Mouse (Mus musculus): ENCODE results near the gene Anxa6. TPM values are rescaled to one million over a fixed set of nuclear protein-coding genes. Genes with fewer than 3 reads are reported as not detected.

The Anxa6 gene
- polyA plus RNA-seq, 1 experiment from 2014 or later = 39.9 TPM

DNA sequence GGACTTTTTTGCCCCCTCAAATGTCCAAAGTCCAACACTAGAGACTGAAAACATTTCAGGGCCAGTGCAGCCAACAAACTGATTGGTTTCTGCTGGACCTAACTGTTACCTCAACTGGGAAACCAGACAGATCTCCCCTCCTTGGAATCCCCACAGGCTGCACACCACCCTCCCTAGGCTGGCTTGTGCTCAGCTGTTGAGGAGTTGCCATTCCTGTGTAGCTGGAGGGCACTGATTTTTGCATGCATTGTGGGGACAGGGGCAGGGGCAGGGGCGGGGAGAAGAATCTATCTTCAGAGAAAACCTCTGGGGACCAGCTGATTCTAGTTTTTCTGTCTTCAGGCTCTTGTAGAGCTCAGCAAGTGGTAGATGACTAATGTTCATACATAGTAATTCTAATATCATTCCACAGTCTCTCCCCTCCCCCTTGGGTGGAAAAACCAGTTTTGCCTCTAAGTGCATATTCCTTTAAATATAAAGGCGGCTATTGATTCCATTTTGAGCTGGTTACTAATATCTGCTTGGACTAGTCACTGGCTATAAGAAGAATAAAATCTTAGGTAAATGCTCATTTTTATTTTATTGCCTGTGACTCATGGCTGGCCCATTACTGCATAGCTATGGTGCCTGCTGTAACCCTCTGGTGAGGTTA is 5.9 kb downstream of the Anxa6 start:
- H3K27ac ChIP-seq (replicated peaks) = no peak overlapping the region
- H3K36me3 ChIP-seq = no peaks in the 10 kb centered on the region
- H3K4me2 ChIP-seq (replicated peaks) = no peak overlapping the region
- H3K27me3 ChIP-seq = no peaks in the 10 kb centered on the region
- no peak overlapping the region for H3K4me3 ChIP-seq
- WGBS = 80% methylated on average over 2 of the region's 2 CpGs
- H3K9me3 ChIP-seq = no peaks in the 10 kb centered on the region
- no peak for ATAC-seq (replicated peaks)
- peaks cover 47% of the 10 kb centered on the region for H3K4me1 ChIP-seq
- H3K9ac ChIP-seq (replicated peaks) = no peak overlapping the region

DNA sequence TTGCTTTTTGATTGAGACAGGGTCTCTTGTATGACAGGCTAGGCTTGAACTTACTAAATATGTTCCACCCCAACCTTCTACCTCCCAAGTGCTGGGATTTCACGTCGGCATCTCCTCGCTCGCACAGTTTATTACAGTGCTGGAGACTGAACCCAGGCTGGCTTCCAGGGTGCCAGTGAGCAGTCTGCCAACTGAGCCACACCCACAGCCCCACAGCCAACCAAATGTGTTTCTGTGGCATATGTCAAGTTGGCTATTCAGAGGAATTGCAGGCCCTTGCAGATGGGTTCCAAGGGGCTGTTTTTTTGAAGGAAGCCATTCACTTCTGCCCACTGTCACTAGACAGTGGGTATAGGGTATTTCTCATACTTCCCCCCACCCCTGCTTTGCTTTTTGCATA is 7.3 kb downstream of the Anxa6 start:
- Histone ChIP-seq H3K4me3 (no peak overlapping the region), H3K27me3 (no peaks in the 10 kb centered on the region), H3K27ac (replicated peaks) (no peak overlapping the region), H3K4me2 (replicated peaks) (no peak overlapping the region), H3K36me3 (no peaks in the 10 kb centered on the region), H3K9me3 (no peaks in the 10 kb centered on the region), H3K9ac (replicated peaks) (no peak overlapping the region), H3K4me1 (peaks cover 41% of the 10 kb centered on the region)
- WGBS = 54% methylated on average over 4 of the region's 4 CpGs
- ATAC-seq (replicated peaks) = 0 out of 2 replicates have a peak, but pooled peaks have one; percentile 31

DNA sequence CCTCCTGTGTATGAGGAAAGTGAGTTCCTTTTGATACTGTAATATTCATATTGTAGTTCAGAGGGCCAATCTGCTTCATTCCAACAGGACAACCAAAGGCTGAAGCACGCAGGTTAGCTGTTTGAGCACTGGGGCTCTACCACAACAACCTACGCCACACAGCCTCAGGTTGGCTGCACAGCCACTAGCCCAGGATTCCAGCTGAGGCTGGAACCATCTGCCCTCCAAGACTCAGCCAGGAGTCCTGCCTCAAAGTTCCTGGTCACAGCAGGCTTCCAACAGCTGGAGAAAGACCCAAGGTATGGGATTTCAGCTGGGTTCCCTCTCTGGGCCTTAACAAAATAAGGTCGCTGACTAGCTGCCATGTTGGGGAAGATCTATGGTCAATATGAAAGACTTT is 9.7 kb downstream of the Anxa6 start:
- H3K4me3 ChIP-seq = no peak overlapping the region
- ATAC-seq (replicated peaks) = peak; percentile 39; the same call in 1 of the 2 replicates
- peak overlapping the region; percentile 87 for H3K27ac ChIP-seq (replicated peaks)
- no peaks in the 10 kb centered on the region for H3K36me3 ChIP-seq
- no peaks in the 10 kb centered on the region for H3K9me3 ChIP-seq
- peak overlapping the region; percentile 19; the same call in 1 of the 2 replicates for H3K4me2 ChIP-seq (replicated peaks)
- no peak overlapping the region for H3K9ac ChIP-seq (replicated peaks)
- H3K4me1 ChIP-seq = peaks cover 41% of the 10 kb centered on the region
- 71% methylated on average over 3 of the region's 3 CpGs for WGBS
- H3K27me3 ChIP-seq = no peaks in the 10 kb centered on the region

DNA sequence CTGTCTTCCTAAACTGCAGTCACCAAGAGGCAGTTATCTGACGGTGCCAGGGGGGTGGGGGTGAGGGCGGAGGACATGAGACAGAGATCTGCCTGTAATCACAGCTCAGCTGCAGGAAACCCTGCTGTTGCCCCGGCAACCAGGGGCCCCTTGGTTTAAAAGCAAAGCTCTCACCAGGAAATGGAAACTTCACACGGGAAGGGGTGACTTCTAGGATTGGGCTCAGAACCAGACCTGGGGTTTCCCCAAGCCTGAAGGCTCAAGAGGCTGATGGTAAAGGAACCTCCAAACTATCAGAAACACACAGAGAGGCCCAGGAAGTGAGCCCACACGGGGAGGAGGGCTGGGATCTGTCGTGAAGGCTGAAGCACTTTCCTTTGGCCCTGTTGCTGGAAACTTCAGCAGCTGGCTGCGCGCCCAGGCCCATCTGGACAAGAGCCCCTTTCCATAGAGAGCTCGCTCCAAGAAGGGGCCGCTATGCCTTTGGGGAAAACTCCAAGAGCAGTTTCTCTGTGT is 10.1 kb downstream of the Anxa6 start:
- H3K27ac ChIP-seq (replicated peaks) = peak overlapping the region; percentile 87
- H3K4me1 ChIP-seq = peaks cover 41% of the 10 kb centered on the region
- H3K4me2 ChIP-seq (replicated peaks) = peak overlapping the region; percentile 19; the same call in 1 of the 2 replicates
- no peak overlapping the region for H3K4me3 ChIP-seq
- no peaks in the 10 kb centered on the region for H3K9me3 ChIP-seq
- 1% methylated on average over 10 of the region's 10 CpGs for WGBS
- no peaks in the 10 kb centered on the region for H3K27me3 ChIP-seq
- H3K9ac ChIP-seq (replicated peaks) = no peak overlapping the region
- peak; percentile 83 for ATAC-seq (replicated peaks)
- no peaks in the 10 kb centered on the region for H3K36me3 ChIP-seq

DNA sequence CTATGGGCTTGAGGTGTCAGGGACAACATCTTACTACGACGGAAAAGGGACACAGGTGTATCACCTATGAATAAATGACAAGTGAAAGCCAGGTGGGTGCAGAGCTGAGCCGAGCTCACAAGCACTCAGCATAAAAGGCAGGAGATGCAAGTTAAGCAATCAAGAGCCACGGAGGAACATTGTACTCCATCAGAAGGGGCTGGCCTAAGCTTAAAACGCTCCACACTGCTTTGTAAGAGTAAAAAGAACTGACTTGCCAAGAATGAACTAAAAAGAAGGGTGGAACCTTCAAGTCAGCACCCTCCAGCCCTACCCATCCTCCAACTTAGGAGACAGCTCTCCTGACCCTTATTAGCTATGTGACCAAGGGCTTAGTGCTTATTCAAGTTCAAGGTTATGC is 10.7 kb downstream of the Anxa6 start:
- Histone ChIP-seq H3K27ac (replicated peaks) (peak overlapping the region; percentile 87), H3K27me3 (no peaks in the 10 kb centered on the region), H3K36me3 (no peaks in the 10 kb centered on the region), H3K9ac (replicated peaks) (no peak overlapping the region), H3K9me3 (no peaks in the 10 kb centered on the region), H3K4me3 (no peak overlapping the region), H3K4me1 (peaks cover 41% of the 10 kb centered on the region), H3K4me2 (replicated peaks) (0 out of 2 replicates have a peak overlapping the region, but pooled peaks have one; percentile 19)
- 45% methylated on average over 5 of the region's 5 CpGs for WGBS
- no peak for ATAC-seq (replicated peaks)

DNA sequence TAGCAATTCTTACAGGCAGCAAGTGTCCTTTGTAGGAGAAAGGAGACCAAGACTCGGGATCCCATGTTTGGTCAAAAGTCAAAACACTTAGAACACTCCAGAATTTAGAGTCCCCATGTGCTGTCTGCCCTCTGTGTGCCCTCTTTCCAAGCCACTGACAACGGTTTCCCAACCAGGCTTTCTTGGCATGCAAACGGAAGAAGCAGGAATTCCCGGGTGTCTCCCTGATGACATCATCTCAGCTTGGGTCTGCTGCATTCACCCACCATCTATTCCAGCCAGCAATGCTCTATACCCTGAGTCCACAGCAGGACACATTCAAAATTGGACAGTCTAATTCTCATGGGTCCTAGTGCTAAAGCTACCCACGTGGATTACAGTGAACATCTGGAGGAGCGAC is 11.4 kb downstream of the Anxa6 start:
- no peak overlapping the region for H3K4me3 ChIP-seq
- H3K36me3 ChIP-seq = no peaks in the 10 kb centered on the region
- no peaks in the 10 kb centered on the region for H3K9me3 ChIP-seq
- peaks cover 41% of the 10 kb centered on the region for H3K4me1 ChIP-seq
- no peak overlapping the region for H3K4me2 ChIP-seq (replicated peaks)
- H3K27ac ChIP-seq (replicated peaks) = no peak overlapping the region; the same call in 1 of the 2 replicates
- no peak overlapping the region for H3K9ac ChIP-seq (replicated peaks)
- ATAC-seq (replicated peaks) = no peak
- WGBS = 55% methylated on average over 6 of the region's 6 CpGs
- H3K27me3 ChIP-seq = no peaks in the 10 kb centered on the region

DNA sequence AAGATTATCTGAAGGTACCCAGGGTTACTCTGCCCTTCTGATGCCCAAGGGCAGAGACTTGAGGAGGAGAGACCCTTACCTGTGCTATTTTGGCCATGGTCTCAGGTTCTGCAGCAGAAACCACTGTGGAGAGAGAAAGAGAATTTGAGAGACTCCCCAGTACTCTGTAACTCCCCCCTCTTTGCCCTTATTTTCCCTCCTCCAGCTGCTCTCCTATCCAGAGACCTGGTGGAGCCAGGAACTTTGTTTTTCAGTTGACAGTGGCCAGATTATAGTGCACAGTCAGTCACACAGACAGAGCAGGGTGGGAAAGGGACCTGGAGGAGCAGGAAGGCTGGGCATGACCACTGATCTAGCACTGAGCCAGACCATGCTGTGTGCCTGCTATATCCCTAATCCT is 11.8 kb downstream of the Anxa6 start:
- ATAC-seq (replicated peaks) = no peak
- no peak overlapping the region for H3K9ac ChIP-seq (replicated peaks)
- no peak overlapping the region for H3K4me2 ChIP-seq (replicated peaks)
- H3K9me3 ChIP-seq = no peaks in the 10 kb centered on the region
- no peak overlapping the region for H3K4me3 ChIP-seq
- H3K4me1 ChIP-seq = peaks cover 42% of the 10 kb centered on the region
- no peak overlapping the region for H3K27ac ChIP-seq (replicated peaks)
- H3K36me3 ChIP-seq = no peaks in the 10 kb centered on the region
- no peaks in the 10 kb centered on the region for H3K27me3 ChIP-seq

DNA sequence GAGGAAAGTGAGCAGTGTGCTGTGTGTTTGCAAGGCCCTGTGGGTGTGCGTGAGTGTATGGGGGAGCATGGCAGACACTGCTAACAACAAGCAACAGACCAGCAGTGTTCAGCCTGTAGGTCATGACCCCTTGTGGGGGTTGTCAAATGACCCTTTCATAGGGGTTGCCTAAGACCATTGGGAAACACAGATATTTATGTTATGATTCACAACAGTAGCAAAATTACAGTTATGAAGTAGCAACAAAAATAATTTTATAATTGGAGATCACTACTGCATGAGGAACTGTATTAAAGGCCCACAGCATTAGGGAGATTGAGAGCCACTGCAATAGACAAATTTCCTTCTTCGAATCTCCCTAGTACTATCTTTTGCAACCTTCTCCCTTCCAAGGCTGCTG is 13.5 kb downstream of the Anxa6 start:
- Histone ChIP-seq H3K4me1 (peaks cover 45% of the 10 kb centered on the region), H3K36me3 (no peaks in the 10 kb centered on the region), H3K27me3 (no peaks in the 10 kb centered on the region), H3K27ac (replicated peaks) (no peak overlapping the region), H3K9me3 (no peaks in the 10 kb centered on the region), H3K4me3 (no peak overlapping the region), H3K9ac (replicated peaks) (no peak overlapping the region), H3K4me2 (replicated peaks) (no peak overlapping the region)
- WGBS = 88% methylated on average over 2 of the region's 2 CpGs
- no peak for ATAC-seq (replicated peaks)

DNA sequence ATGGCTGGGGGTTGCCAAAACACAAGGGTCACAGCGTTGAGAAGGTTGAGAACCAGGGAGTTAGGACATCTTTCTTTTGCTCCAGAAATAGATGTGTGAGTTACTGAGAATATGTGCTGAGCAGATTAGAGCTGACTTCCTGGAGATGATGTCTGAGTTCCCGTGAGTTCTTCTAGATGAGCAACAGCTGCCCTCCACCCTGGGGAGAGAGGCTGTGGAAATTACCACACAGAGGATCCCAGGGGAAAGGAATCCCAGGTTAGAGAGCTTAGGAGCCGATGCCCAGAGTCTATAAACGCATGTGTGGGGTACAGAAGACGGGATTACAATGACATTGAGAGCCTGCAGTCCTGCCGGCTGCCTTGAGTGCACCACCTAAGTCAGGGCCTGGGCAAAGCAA is 15.2 kb downstream of the Anxa6 start:
- no peaks in the 10 kb centered on the region for H3K36me3 ChIP-seq
- H3K4me2 ChIP-seq (replicated peaks) = no peak overlapping the region
- peaks cover 29% of the 10 kb centered on the region for H3K4me1 ChIP-seq
- no peaks in the 10 kb centered on the region for H3K27me3 ChIP-seq
- H3K9ac ChIP-seq (replicated peaks) = no peak overlapping the region
- H3K4me3 ChIP-seq = no peak overlapping the region
- ATAC-seq (replicated peaks) = no peak
- no peaks in the 10 kb centered on the region for H3K9me3 ChIP-seq
- no peak overlapping the region for H3K27ac ChIP-seq (replicated peaks)
- WGBS = 82% methylated on average over 6 of the region's 6 CpGs

DNA sequence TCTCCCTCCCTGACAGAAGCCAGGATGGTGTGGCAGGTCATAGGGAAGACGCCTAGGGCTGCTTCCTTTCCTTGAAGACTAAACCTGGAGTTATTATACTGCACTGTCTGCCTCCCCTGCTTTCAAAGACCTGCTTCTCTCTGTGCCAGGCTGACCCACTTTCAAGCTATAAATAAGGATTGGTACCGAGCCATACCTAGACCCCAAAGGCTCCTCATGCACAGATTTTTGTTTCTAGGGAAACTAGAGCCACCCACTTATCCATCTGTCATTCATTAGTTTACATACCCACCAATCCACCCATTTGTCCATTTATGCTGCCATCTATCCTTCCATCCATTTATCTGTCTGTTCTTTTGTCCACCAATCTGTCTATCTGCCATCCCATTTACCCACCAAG is 16.0 kb downstream of the Anxa6 start:
- Histone ChIP-seq H3K4me1 (peaks cover 21% of the 10 kb centered on the region), H3K27ac (replicated peaks) (no peak overlapping the region), H3K9ac (replicated peaks) (no peak overlapping the region), H3K27me3 (no peaks in the 10 kb centered on the region), H3K9me3 (no peaks in the 10 kb centered on the region), H3K4me2 (replicated peaks) (no peak overlapping the region), H3K4me3 (no peak overlapping the region), H3K36me3 (no peaks in the 10 kb centered on the region)
- 78% methylated on average over 2 of the region's 2 CpGs for WGBS
- ATAC-seq (replicated peaks) = no peak

DNA sequence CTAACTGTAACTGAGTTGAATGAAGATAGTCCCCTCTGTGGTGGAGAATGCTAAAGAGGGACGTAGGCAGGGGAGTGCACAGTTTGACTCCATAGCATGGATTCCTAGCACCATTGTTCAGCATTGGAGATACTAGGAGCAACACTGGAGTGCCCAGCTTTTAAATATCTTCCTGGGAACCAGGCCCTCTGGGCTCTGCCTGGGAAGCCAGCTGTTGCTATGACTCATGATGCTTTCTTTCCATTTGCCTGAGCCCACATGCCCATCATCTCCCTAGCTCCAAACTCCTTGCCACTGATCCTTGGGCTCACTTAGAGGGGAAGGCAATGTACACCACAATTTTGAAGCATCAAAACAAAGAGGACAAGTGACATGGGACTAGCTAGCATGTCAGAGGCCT is 16.5 kb downstream of the Anxa6 start:
- WGBS = 59% methylated on average over 1 of the region's 1 CpGs
- H3K9me3 ChIP-seq = no peaks in the 10 kb centered on the region
- H3K27ac ChIP-seq (replicated peaks) = no peak overlapping the region

DNA sequence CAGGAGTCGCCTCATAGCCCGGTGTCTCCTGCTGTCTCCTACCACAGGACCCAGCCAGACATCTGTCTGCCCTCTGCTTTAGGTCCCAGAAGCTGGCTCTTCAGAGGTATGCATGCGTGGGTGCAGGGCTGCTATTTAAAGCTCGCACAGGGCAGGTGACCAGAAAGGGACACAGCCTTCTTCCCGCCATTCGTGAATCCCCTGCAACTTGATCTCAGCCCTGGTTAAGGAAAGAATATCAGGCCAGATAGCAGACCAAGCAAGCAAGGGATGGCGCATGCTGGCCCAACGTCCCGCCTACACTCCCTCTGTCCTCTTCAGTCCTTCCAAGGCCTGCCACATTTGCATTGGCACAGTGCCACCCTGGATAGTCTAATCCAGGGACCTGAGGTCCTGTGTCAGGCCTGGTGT is 17.4 kb downstream of the Anxa6 start:
- WGBS = 43% methylated on average over 9 of the region's 9 CpGs
- H3K27ac ChIP-seq (replicated peaks) = peak overlapping the region; percentile 53
- H3K27me3 ChIP-seq = no peaks in the 10 kb centered on the region
- H3K4me1 ChIP-seq = peaks cover 16% of the 10 kb centered on the region
- no peak overlapping the region for H3K4me3 ChIP-seq
- ATAC-seq (replicated peaks) = peak; percentile 76
- no peak overlapping the region for H3K4me2 ChIP-seq (replicated peaks)
- no peak overlapping the region for H3K9ac ChIP-seq (replicated peaks)
- peaks cover 2% of the 10 kb centered on the region; the same call in 1 of the 2 replicates for H3K36me3 ChIP-seq
- no peaks in the 10 kb centered on the region for H3K9me3 ChIP-seq

More for the DNA sequence above, 16.5 kb downstream of the Anxa6 start:
- ATAC-seq (replicated peaks) = no peak
- peaks cover 17% of the 10 kb centered on the region for H3K4me1 ChIP-seq
- no peaks in the 10 kb centered on the region for H3K27me3 ChIP-seq
- no peaks in the 10 kb centered on the region for H3K36me3 ChIP-seq
- no peak overlapping the region for H3K4me2 ChIP-seq (replicated peaks)
- no peak overlapping the region for H3K9ac ChIP-seq (replicated peaks)
- no peak overlapping the region for H3K4me3 ChIP-seq

DNA sequence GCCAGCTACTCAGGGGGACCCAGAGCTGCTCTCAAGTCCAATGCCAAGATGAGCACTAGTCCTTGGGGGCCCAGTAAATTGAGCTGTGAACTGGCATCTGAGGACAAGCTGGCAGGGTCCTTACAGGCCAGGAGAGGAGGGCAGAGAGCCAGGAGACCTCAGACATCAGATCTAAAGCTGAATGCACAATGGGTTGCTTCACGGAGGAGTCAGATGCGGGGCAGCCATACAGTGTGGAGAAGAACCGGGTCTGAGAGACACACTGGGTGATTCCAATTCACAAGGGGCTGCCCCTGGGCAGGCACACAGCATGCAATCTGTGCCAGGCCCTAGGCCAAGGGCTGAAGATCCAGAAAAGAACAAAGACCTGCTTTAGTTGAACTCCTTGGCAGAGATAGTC is 18.0 kb downstream of the Anxa6 start:
- WGBS = 38% methylated on average over 3 of the region's 3 CpGs
- H3K4me1 ChIP-seq = peaks cover 16% of the 10 kb centered on the region
- H3K4me3 ChIP-seq = no peak overlapping the region
- no peaks in the 10 kb centered on the region for H3K9me3 ChIP-seq
- peak overlapping the region; percentile 53 for H3K27ac ChIP-seq (replicated peaks)
- no peak overlapping the region for H3K9ac ChIP-seq (replicated peaks)
- ATAC-seq (replicated peaks) = 0 out of 2 replicates have a peak, but pooled peaks have one; percentile 51
- H3K27me3 ChIP-seq = no peaks in the 10 kb centered on the region
- peaks cover 7% of the 10 kb centered on the region; the same call in 1 of the 2 replicates for H3K36me3 ChIP-seq
- no peak overlapping the region for H3K4me2 ChIP-seq (replicated peaks)

All from forebrain, embryonic 15.5 days (tissue).